Mouse (Mus musculus) liver, adult 2 months (tissue): Measurements from ENCODE around the gene Rad51. TPM values are rescaled to one million over a fixed set of nuclear protein-coding genes. Genes with fewer than 3 reads are reported as not detected.

Experiments used
- DNase-seq: peaks from one replicate; pipeline ENCODE4 v3.0.0-alpha.2; 2011; ENCODE audit warnings: low read depth, low spot score; ENCODE audit errors: extremely low read depth
- H3K27ac ChIP-seq: fragments of 200-500 bp; replicated peaks from 2 replicates; pipeline ENCODE4 v1.5.1; 2012; ENCODE audit warnings: low read depth, mild to moderate bottlenecking, control low read depth, inconsistent platforms, low read length; ENCODE audit not compliant: insufficient read depth
- H3K27me3 ChIP-seq: fragments of 200-500 bp; 2 replicates; pipeline ENCODE4 v1.6.1; 2012; ENCODE audit warnings: mild to moderate bottlenecking, moderate library complexity, low read length, inconsistent platforms; ENCODE audit not compliant: control insufficient read depth, insufficient read depth
- H3K36me3 ChIP-seq: fragments of 200-500 bp; 2 replicates; pipeline ENCODE4 v1.6.1; 2012; ENCODE audit warnings: low read length, inconsistent platforms; ENCODE audit not compliant: control insufficient read depth, insufficient read depth
- H3K4me1 ChIP-seq: fragments of 200-500 bp; 2 replicates; pipeline ENCODE4 v1.6.1; 2011; ENCODE audit warnings: low read length; ENCODE audit not compliant: control insufficient read depth, insufficient read depth
- H3K4me3 ChIP-seq: fragments of 200-500 bp; 2 replicates; pipeline ENCODE4 v1.5.1; 2011; ENCODE audit warnings: low read depth, mild to moderate bottlenecking, control low read depth, low read length, moderate library complexity; ENCODE audit not compliant: insufficient read depth
- H3K79me2 ChIP-seq: fragments of 200-500 bp; 2 replicates; pipeline ENCODE4 v1.6.1; 2012; ENCODE audit warnings: inconsistent platforms, mild to moderate bottlenecking, low read length, moderate library complexity; ENCODE audit not compliant: control insufficient read depth, insufficient read depth
- H3K9ac ChIP-seq: fragments of 200-500 bp; 2 replicates; pipeline ENCODE4 v1.6.1; 2012; ENCODE audit warnings: low read depth, mild to moderate bottlenecking, control low read depth, inconsistent platforms, low read length
- CTCF ChIP-seq: fragments of 200-500 bp; IDR thresholded peaks from 2 replicates; pipeline ENCODE4 v1.5.1; 2011; ENCODE audit warnings: low read depth, low read length, control low read depth
- POLR2A ChIP-seq: fragments of 200-500 bp; IDR thresholded peaks from 2 replicates; pipeline ENCODE4 v1.6.1; 2011; ENCODE audit warnings: low read length, control low read depth; ENCODE audit not compliant: insufficient read depth; ENCODE audit errors: extremely low read depth
- WGBS: fragments of 180-500 bp; shearing (Covaris S2); methylation state at CpG from one replicate; pipeline ENCODE4 v1.1.7; 2018; 5-methylcytosine and 5-hydroxymethylcytosine counted together
- polyA plus RNA-seq: library from polyadenylated mRNA; depleted of rRNA; stranded (reverse); fragments of >200 nt; gene quantifications from 2 replicates; pipeline ENCODE4 v1.2.3, GENCODE M21; 2012; rRNA removed
- total RNA-seq: library from RNA; depleted of rRNA; stranded (reverse); fragments of >200 nt; gene quantifications from 2 replicates; pipeline ENCODE4 v1.2.3, GENCODE M21; 2014; rRNA removed

Gene Rad51
- total and polyA plus RNA-seq, 2 experiments = 0.51 to 0.65 TPM

GRCm38 (mm10) chr2:119196316-119197108, 83.9 kb downstream of the Rad51 start:
- Histone ChIP-seq H3K9ac (no peak overlapping the region), H3K27me3 (no peaks in the 10 kb centered on the region), H3K27ac (no peak overlapping the region), H3K36me3 (no peaks in the 10 kb centered on the region), H3K4me1 (no peaks in the 10 kb centered on the region; the same call in 1 of the 2 replicates), H3K4me3 (no peak overlapping the region), H3K79me2 (peaks cover 5% of the 10 kb centered on the region; the same call in 1 of the 2 replicates)
- TF ChIP-seq POLR2A (no peak), CTCF (no peak)
- WGBS = 94% methylated on average over 4 of the region's 4 CpGs
- no peak for DNase-seq

Other genes starting within 250 kb of the Rad51 start
- gene Bahd1, start 212.4 kb upstream of the Rad51 start, total RNA-seq = 2.3 and 3.1 TPM in 2 replicates
- gene Bahd1, start 212.4 kb upstream of the Rad51 start, polyA plus RNA-seq = 5.8 and 6.3 TPM in 2 replicates
- gene Chst14, start 186.3 kb upstream of the Rad51 start, total RNA-seq = 0.55 and 1.2 TPM in 2 replicates
- 1.8 and 2.0 TPM in 2 replicates for gene Chst14, start 186.3 kb upstream of the Rad51 start, polyA plus RNA-seq
- gene Ccdc32, start 83.4 kb upstream of the Rad51 start, total RNA-seq = 5.1 and 5.3 TPM in 2 replicates
- 3.0 and 3.1 TPM in 2 replicates for gene Ccdc32, start 83.4 kb upstream of the Rad51 start, polyA plus RNA-seq
- gene Rpusd2, start 78.0 kb upstream of the Rad51 start, total RNA-seq = 2.3 and 3.8 TPM in 2 replicates
- 2.9 and 3.0 TPM in 2 replicates for gene Rpusd2, start 78.0 kb upstream of the Rad51 start, polyA plus RNA-seq
- gene Knl1, start 65.7 kb upstream of the Rad51 start, total RNA-seq = 0.28 and 0.67 TPM in 2 replicates
- gene Knl1, start 65.7 kb upstream of the Rad51 start, polyA plus RNA-seq = not detected in 2 replicates
- 47.7 and 63.6 TPM in 2 replicates for gene Rmdn3, start 44.2 kb downstream of the Rad51 start, total RNA-seq
- gene Rmdn3, start 44.2 kb downstream of the Rad51 start, polyA plus RNA-seq = 26.4 and 34.9 TPM in 2 replicates
- 275 and 332 TPM in 2 replicates for gene Gchfr, start 55.0 kb downstream of the Rad51 start, total RNA-seq
- gene Gchfr, start 55.0 kb downstream of the Rad51 start, polyA plus RNA-seq = 597 and 710 TPM in 2 replicates
- gene Gm14137, start 61.7 kb downstream of the Rad51 start, total RNA-seq = not detected in 2 replicates
- gene Gm14137, start 61.7 kb downstream of the Rad51 start, polyA plus RNA-seq = not detected in 2 replicates
- 15.9 and 20.5 TPM in 2 replicates for gene Zfyve19, start 95.8 kb downstream of the Rad51 start, total RNA-seq
- 27.2 and 28.8 TPM in 2 replicates for gene Zfyve19, start 95.8 kb downstream of the Rad51 start, polyA plus RNA-seq
- 1.8 and 3.6 TPM in 2 replicates for gene Dnajc17, start 96.0 kb downstream of the Rad51 start, total RNA-seq
- gene Dnajc17, start 96.0 kb downstream of the Rad51 start, polyA plus RNA-seq = 1.5 and 2.6 TPM in 2 replicates
- gene Ppp1r14d, start 117.1 kb downstream of the Rad51 start, total RNA-seq = not detected in 2 replicates
- 0.11 TPM in 1 of 2 replicates, not detected in the other for gene Ppp1r14d, start 117.1 kb downstream of the Rad51 start, polyA plus RNA-seq
- gene Spint1, start 124.6 kb downstream of the Rad51 start, total RNA-seq = 0.28 and 0.54 TPM in 2 replicates
- 0.23 and 0.34 TPM in 2 replicates for gene Spint1, start 124.6 kb downstream of the Rad51 start, polyA plus RNA-seq
- gene Rhov, start 158.5 kb downstream of the Rad51 start, total RNA-seq = not detected in 2 replicates
- not detected in 2 replicates for gene Rhov, start 158.5 kb downstream of the Rad51 start, polyA plus RNA-seq
- gene Vps18, start 175.9 kb downstream of the Rad51 start, total RNA-seq = 4.4 and 7.5 TPM in 2 replicates
- gene Vps18, start 175.9 kb downstream of the Rad51 start, polyA plus RNA-seq = 13.4 and 14.8 TPM in 2 replicates
- 3.0 and 5.2 TPM in 2 replicates for gene Dll4, start 213.0 kb downstream of the Rad51 start, total RNA-seq
- 3.1 and 4.1 TPM in 2 replicates for gene Dll4, start 213.0 kb downstream of the Rad51 start, polyA plus RNA-seq
- gene Chac1, start 238.4 kb downstream of the Rad51 start, total RNA-seq = 3.2 and 5.5 TPM in 2 replicates
- gene Chac1, start 238.4 kb downstream of the Rad51 start, polyA plus RNA-seq = 4.1 and 6.1 TPM in 2 replicates